Mouse (Mus musculus) limb, embryonic 10.5 days (tissue): ENCODE data around the gene Cdkn2aip. TPM values are rescaled to one million over a fixed set of nuclear protein-coding genes. Genes with fewer than 3 reads are reported as not detected.

ENCODE experiments used
- DNase-seq: peaks from one replicate; pipeline ENCODE4 v3.0.0-alpha.2; 2017; ENCODE audit warnings: low spot score
- H3K27ac ChIP-seq: fragments of 300-500 bp; sonication (generic); 2 replicates; pipeline ENCODE4 v1.5.1; 2016; ENCODE audit warnings: mild to moderate bottlenecking
- H3K27me3 ChIP-seq: fragments of 300-500 bp; sonication (generic); 2 replicates; pipeline ENCODE4 v1.6.1; 2016; ENCODE audit warnings: low read depth, mild to moderate bottlenecking; ENCODE audit not compliant: poor library complexity, severe bottlenecking
- H3K36me3 ChIP-seq: fragments of 300-500 bp; sonication (generic); 2 replicates; pipeline ENCODE4 v1.6.1; 2016; ENCODE audit warnings: mild to moderate bottlenecking, moderate library complexity
- H3K4me1 ChIP-seq: fragments of 300-500 bp; sonication (generic); 2 replicates; pipeline ENCODE4 v1.6.1; 2016
- H3K4me3 ChIP-seq: fragments of 300-500 bp; sonication (generic); 2 replicates; pipeline ENCODE4 v1.5.1; 2016; ENCODE audit warnings: mild to moderate bottlenecking, moderate library complexity
- H3K9me3 ChIP-seq: fragments of 300-500 bp; sonication (generic); replicated peaks from 2 replicates; pipeline ENCODE4 v1.6.1; 2016; ENCODE audit warnings: mild to moderate bottlenecking
- WGBS: fragments of 180-500 bp; shearing (Covaris S2); methylation state at CpG from one replicate; pipeline ENCODE4 v1.1.7; 2016; 5-methylcytosine and 5-hydroxymethylcytosine counted together
- polyA plus RNA-seq: library from polyadenylated mRNA; unstranded; fragments of >200 nt; fragmentation: Nextera tagmentation; extraction: Ambion mirVana; gene quantifications from 2 replicates; pipeline ENCODE4 v1.2.1, GENCODE M21; 2016

Cdkn2aip gene
- polyA plus RNA-seq, 1 experiment from 2014 or later: 33.6 TPM

DNA sequence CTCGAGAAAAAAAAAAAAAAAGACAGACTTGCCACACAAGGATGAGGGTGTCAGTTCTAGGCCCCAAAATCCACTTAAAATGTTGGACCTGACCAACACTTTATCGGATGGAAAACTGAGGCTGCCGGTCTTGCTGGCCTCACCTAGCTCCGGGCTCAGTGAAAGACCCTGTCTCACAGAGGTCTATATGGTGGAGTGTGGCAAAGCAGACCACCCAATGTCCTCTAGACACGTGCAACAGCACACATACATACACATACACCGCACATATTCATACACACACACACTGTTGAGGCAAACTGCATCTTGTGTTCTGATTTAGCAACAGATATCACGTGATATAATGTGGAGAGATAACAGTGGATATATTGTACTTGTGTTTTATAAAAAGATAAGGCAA, 22.4 kb downstream of the Cdkn2aip start:
- Histone ChIP-seq H3K27me3 (peaks cover 16% of the 10 kb centered on the region), H3K9me3 (no peaks in the 10 kb centered on the region), H3K4me3 (peak overlapping the region; percentile 42; the same call in 1 of the 2 replicates), H3K36me3 (no peaks in the 10 kb centered on the region), H3K27ac (peak overlapping the region; percentile 58; the same call in 1 of the 2 replicates), H3K4me1 (0 out of 2 replicates have a peak, but pooled peaks cover 4% of the 10 kb centered on the region)
- DNase-seq: no peak
- WGBS: 52% methylated on average over 7 of the region's 7 CpGs

GRCm38 (mm10) chr8:47690674-47691078, 23.1 kb downstream of the Cdkn2aip start:
- Histone ChIP-seq H3K4me3 (peak overlapping the region; percentile 42), H3K27ac (peak overlapping the region; percentile 58), H3K36me3 (no peaks in the 10 kb centered on the region), H3K27me3 (peaks cover 16% of the 10 kb centered on the region), H3K9me3 (no peaks in the 10 kb centered on the region), H3K4me1 (0 out of 2 replicates have a peak, but pooled peaks cover 4% of the 10 kb centered on the region)
- DNase-seq: peak; percentile 52
- WGBS: 5% methylated on average over 16 of the region's 16 CpGs

- no peak overlapping the region for H3K4me3 ChIP-seq
- H3K9me3 ChIP-seq: no peaks in the 10 kb centered on the region
- H3K4me1 ChIP-seq: 0 out of 2 replicates have a peak, but pooled peaks cover 4% of the 10 kb centered on the region
- no peaks in the 10 kb centered on the region for H3K36me3 ChIP-seq
- no peak overlapping the region for H3K27ac ChIP-seq
- WGBS: 59% methylated on average over 12 of the region's 12 CpGs
- H3K27me3 ChIP-seq: peaks cover 16% of the 10 kb centered on the region
- DNase-seq: no peak
These were observed 23.9 kb downstream of the Cdkn2aip start for GRCm38 (mm10) chr8:47689704-47690326.

GRCm38 (mm10) chr8:47684441-47684840, 29.3 kb downstream of the Cdkn2aip start:
- H3K9me3 ChIP-seq: no peaks in the 10 kb centered on the region
- peaks cover 5% of the 10 kb centered on the region for H3K36me3 ChIP-seq
- DNase-seq: no peak
- H3K27ac ChIP-seq: no peak overlapping the region
- no peaks in the 10 kb centered on the region for H3K27me3 ChIP-seq
- H3K4me1 ChIP-seq: no peaks in the 10 kb centered on the region
- WGBS: 80% methylated on average over 5 of the region's 5 CpGs
- no peak overlapping the region for H3K4me3 ChIP-seq

- 95% methylated on average over 9 of the region's 9 CpGs for WGBS
- H3K27me3 ChIP-seq: no peaks in the 10 kb centered on the region
- H3K27ac ChIP-seq: no peak overlapping the region
- H3K36me3 ChIP-seq: peaks cover 10% of the 10 kb centered on the region
- no peaks in the 10 kb centered on the region for H3K4me1 ChIP-seq
- DNase-seq: no peak
- no peaks in the 10 kb centered on the region for H3K9me3 ChIP-seq
- no peak overlapping the region for H3K4me3 ChIP-seq
These were observed 29.7 kb downstream of the Cdkn2aip start for GRCm38 (mm10) chr8:47683994-47684393.

- H3K4me3 ChIP-seq: no peak overlapping the region
- H3K27me3 ChIP-seq: no peaks in the 10 kb centered on the region
- no peaks in the 10 kb centered on the region for H3K9me3 ChIP-seq
- peaks cover 9% of the 10 kb centered on the region for H3K4me1 ChIP-seq
- 95% methylated on average over 4 of the region's 4 CpGs for WGBS
- no peak overlapping the region for H3K27ac ChIP-seq
- H3K36me3 ChIP-seq: peaks cover 17% of the 10 kb centered on the region
- DNase-seq: no peak
These were observed 33.4 kb downstream of the Cdkn2aip start for GRCm38 (mm10) chr8:47680306-47680705.

GRCm38 (mm10) chr8:47679603-47680002, 34.1 kb downstream of the Cdkn2aip start:
- H3K27ac ChIP-seq: no peak overlapping the region
- H3K9me3 ChIP-seq: no peaks in the 10 kb centered on the region
- no peak overlapping the region for H3K4me3 ChIP-seq
- H3K4me1 ChIP-seq: peaks cover 12% of the 10 kb centered on the region
- peaks cover 17% of the 10 kb centered on the region for H3K36me3 ChIP-seq
- 57% methylated on average over 1 of the region's 1 CpGs for WGBS
- no peaks in the 10 kb centered on the region for H3K27me3 ChIP-seq
- DNase-seq: no peak

DNA sequence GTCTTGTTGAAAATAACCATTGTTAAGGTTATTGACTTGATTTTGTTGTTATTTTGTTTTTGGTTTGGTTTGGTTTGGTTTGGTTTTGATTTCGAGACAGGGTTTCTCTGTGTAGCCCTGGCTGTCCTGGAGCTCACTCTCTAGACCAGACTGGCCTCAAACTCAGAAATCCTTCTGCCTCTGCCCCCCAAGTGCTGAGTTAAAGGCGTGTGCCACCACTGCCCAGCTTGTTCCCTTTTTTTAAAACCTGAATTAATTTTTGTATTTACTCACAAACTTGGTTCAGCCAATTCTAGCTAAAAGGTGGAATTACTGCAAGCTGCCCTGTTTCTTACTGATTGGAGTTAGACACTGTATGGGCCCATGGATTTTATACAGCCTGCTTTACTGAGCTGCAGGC, 37.1 kb downstream of the Cdkn2aip start:
- no peak overlapping the region for H3K27ac ChIP-seq
- peak overlapping the region; percentile 93 for H3K4me3 ChIP-seq
- peaks cover 15% of the 10 kb centered on the region for H3K4me1 ChIP-seq
- no peaks in the 10 kb centered on the region for H3K27me3 ChIP-seq
- H3K36me3 ChIP-seq: peaks cover 14% of the 10 kb centered on the region
- no peak for DNase-seq
- 53% methylated on average over 2 of the region's 2 CpGs for WGBS
- H3K9me3 ChIP-seq: no peaks in the 10 kb centered on the region

- Histone ChIP-seq H3K27ac (peak overlapping the region; percentile 97), H3K4me3 (peak overlapping the region; percentile 93), H3K36me3 (peaks cover 14% of the 10 kb centered on the region), H3K27me3 (no peaks in the 10 kb centered on the region), H3K9me3 (no peaks in the 10 kb centered on the region), H3K4me1 (peaks cover 15% of the 10 kb centered on the region)
- 2% methylated on average over 15 of the region's 15 CpGs for WGBS
- DNase-seq: no peak
These were observed 37.5 kb downstream of the Cdkn2aip start for GRCm38 (mm10) chr8:47676224-47676623.

GRCm38 (mm10) chr8:47675786-47676185, 37.9 kb downstream of the Cdkn2aip start:
- peak; percentile 69 for DNase-seq
- WGBS: under 1% methylated on average over 20 of the region's 20 CpGs
- H3K4me1 ChIP-seq: peaks cover 15% of the 10 kb centered on the region
- H3K36me3 ChIP-seq: peaks cover 14% of the 10 kb centered on the region
- peak overlapping the region; percentile 93 for H3K4me3 ChIP-seq
- H3K9me3 ChIP-seq: no peaks in the 10 kb centered on the region
- no peaks in the 10 kb centered on the region for H3K27me3 ChIP-seq
- H3K27ac ChIP-seq: peak overlapping the region; percentile 97

GRCm38 (mm10) chr8:47674777-47675710, 38.7 kb downstream of the Cdkn2aip start, which contains the start of gene Ing2:
TSS of gene Ing2 (minus strand) at chr8:47675556.
- peak; percentile 100 for DNase-seq
- H3K4me3 ChIP-seq: peak within 1 kb of the TSS; percentile 93
- H3K27ac ChIP-seq: peak within 1 kb of the TSS; percentile 97
- H3K9me3 ChIP-seq: no peaks in the 10 kb centered on the region
- H3K36me3 ChIP-seq: peaks cover 14% of the 10 kb centered on the region
- under 1% methylated on average over 104 of the region's 106 CpGs for WGBS
- H3K27me3 ChIP-seq: no peaks in the 10 kb centered on the region
- H3K4me1 ChIP-seq: peaks cover 15% of the 10 kb centered on the region

DNA sequence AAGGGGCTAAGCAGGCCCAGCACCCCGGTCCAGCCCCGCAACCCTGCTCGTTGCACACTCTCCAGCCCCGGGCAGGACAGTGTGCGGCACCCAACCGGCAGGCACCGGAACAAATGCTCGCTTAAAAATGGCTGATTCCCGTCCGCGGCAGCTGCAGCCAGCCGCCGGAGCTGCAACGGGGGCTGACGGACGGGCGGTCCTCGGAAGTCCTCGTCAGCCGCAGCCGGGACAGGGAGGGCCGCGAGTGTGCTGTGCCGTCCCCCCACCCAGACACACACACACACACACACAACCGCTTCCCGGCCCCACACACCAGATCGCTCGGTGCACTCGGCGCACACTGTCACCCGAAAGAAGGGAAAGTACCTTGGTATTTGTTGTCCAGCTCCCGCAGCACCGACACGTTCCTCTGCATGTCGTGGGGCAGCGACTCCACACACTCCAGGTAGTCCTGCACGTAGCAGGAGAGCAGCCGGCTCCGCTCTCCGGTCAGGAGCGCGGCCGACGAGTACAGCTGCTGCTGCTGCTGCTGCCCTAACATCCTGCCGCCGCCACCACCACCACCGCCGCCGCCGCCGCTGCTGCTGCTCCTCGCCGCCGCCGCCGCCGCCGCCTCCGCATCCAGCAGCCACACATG, 39.5 kb downstream of the Cdkn2aip start:
- under 1% methylated on average over 49 of the region's 59 CpGs for WGBS
- H3K9me3 ChIP-seq: no peaks in the 10 kb centered on the region
- H3K36me3 ChIP-seq: peaks cover 11% of the 10 kb centered on the region
- H3K4me3 ChIP-seq: peak overlapping the region; percentile 93
- no peak for DNase-seq
- H3K27me3 ChIP-seq: no peaks in the 10 kb centered on the region
- H3K4me1 ChIP-seq: peaks cover 15% of the 10 kb centered on the region
- H3K27ac ChIP-seq: peak overlapping the region; percentile 97
